Comparison of ENCODE assay signal across 26 mouse cellular contexts in the genomic region with DNA sequence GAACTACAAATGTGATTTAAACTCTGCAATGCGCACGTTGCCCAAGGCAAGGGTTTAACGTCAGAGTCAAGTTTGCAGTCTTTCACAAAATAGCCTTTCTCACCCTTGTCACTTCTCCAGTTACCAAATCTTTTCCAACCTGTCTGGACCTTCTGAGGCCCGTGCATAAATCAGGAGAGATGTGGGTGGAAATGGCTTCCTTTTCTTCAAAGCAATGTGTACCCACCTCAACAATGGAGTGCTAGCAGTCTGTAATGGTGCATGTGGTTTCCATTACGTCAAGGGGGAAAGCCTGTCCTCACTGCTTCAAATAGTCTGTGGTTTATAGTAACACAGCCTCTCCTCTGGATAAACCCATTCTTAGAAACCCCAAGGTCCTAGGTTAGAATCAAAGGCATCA. TPM values are rescaled to one million over a fixed set of nuclear protein-coding genes. Genes with fewer than 3 reads are reported as not detected.
DNase-seq lines count a peak whose midpoint lies in the region; ATAC-seq lines count a peak whose summit lies in the region.
"Had no signal": no experiment of that assay in that cellular context is flagged by ENCODE, and none has a peak within 500 bp of the region (broad histone marks: within the 10 kb centered on the region; RNA-seq: fewer than 3 reads in every experiment).

No protein-coding gene starts in this region.

- H3K36me3 ChIP-seq in embryonic facial prominence, embryonic 10.5 days (replicated peaks) = no peaks in the 10 kb centered on the region
- no peaks in the 10 kb centered on the region for H3K36me3 ChIP-seq in limb, embryonic 13.5 days
- no peaks in the 10 kb centered on the region for H3K36me3 ChIP-seq in midbrain, embryonic 13.5 days
- H3K36me3 ChIP-seq: embryonic facial prominence, embryonic 15.5 days; forebrain, embryonic 15.5 days; G1E had no signal

- H3K4me3 ChIP-seq in embryonic facial prominence, embryonic 10.5 days = no peak overlapping the region
- H3K4me3 ChIP-seq in limb, embryonic 13.5 days = no peak overlapping the region
- H3K4me3 ChIP-seq in midbrain, embryonic 13.5 days (replicated peaks) = no peak overlapping the region
- H3K4me3 ChIP-seq: embryonic facial prominence, embryonic 15.5 days; forebrain, embryonic 15.5 days had no signal

- DNase-seq in T-cell, adult 2 months (ENCODE audit: low spot score) = peak; percentile 2
- peak; percentile 48 for DNase-seq in embryonic facial prominence, embryonic 10.5 days (ENCODE audit: low spot score)
- peak; percentile 88 for DNase-seq in hindlimb bud, embryonic 11.5 days (ENCODE audit: extremely low spot score, low read depth, low spot score)
- DNase-seq in yolk sac, embryonic 10.5 days (ENCODE audit: low spot score) = no peak
- no peak for DNase-seq in frontal cortex, postnatal 10 days (ENCODE audit: low spot score in 2 of 2)
- no peak for DNase-seq in layer of hippocampus, postnatal 36 days
- DNase-seq: adrenal gland, postnatal 10 days; cerebellum, adult 2 months; cerebellum, postnatal 25 days; gastrocnemius, postnatal 14 days; heart, adult 11 months; heart, postnatal 10 days; kidney, adult 2 months; kidney, postnatal 10 days; thymus, postnatal 14 days had no signal

- H3K9me3 ChIP-seq in embryonic facial prominence, embryonic 10.5 days = no peaks in the 10 kb centered on the region
- no peaks in the 10 kb centered on the region for H3K9me3 ChIP-seq in limb, embryonic 13.5 days
- H3K9me3 ChIP-seq in midbrain, embryonic 13.5 days = no peaks in the 10 kb centered on the region
- H3K9me3 ChIP-seq: embryonic facial prominence, embryonic 15.5 days; forebrain, embryonic 15.5 days; G1E had no signal

- peak; percentile 36; the same call in 1 of the 2 replicates for ATAC-seq in limb, embryonic 13.5 days (ENCODE audit: low FRiP score, low read depth)
- ATAC-seq in midbrain, embryonic 13.5 days = no peak
- ATAC-seq: forebrain, embryonic 15.5 days; lung, postnatal 0 days; Patski had no signal

- no peak overlapping the region for H3K9ac ChIP-seq in limb, embryonic 13.5 days
- no peak overlapping the region for H3K9ac ChIP-seq in midbrain, embryonic 13.5 days (replicated peaks)
- H3K9ac ChIP-seq: embryonic facial prominence, embryonic 15.5 days; forebrain, embryonic 15.5 days had no signal

- H3K27me3 ChIP-seq in embryonic facial prominence, embryonic 10.5 days (replicated peaks; ENCODE audit: low read depth, poor library complexity, severe bottlenecking) = no peaks in the 10 kb centered on the region
- no peaks in the 10 kb centered on the region for H3K27me3 ChIP-seq in limb, embryonic 13.5 days
- no peaks in the 10 kb centered on the region for H3K27me3 ChIP-seq in midbrain, embryonic 13.5 days
- H3K27me3 ChIP-seq: embryonic facial prominence, embryonic 15.5 days; forebrain, embryonic 15.5 days; Patski had no signal

- H3K27ac ChIP-seq in embryonic facial prominence, embryonic 10.5 days (replicated peaks) = peak overlapping the region; percentile 73
- H3K27ac ChIP-seq in limb, embryonic 13.5 days = 0 out of 2 replicates have a peak overlapping the region, but pooled peaks have one; percentile 40
- no peak overlapping the region for H3K27ac ChIP-seq in midbrain, embryonic 13.5 days
- H3K27ac ChIP-seq: embryonic facial prominence, embryonic 15.5 days; forebrain, embryonic 15.5 days; macrophage; stomach, postnatal 0 days had no signal

- H3K4me2 ChIP-seq in limb, embryonic 13.5 days (replicated peaks) = no peak overlapping the region
- H3K4me2 ChIP-seq in midbrain, embryonic 13.5 days (replicated peaks) = no peak overlapping the region
- H3K4me2 ChIP-seq: embryonic facial prominence, embryonic 15.5 days; forebrain, embryonic 15.5 days; heart, embryonic 11.5 days; midbrain, embryonic 11.5 days had no signal

- WGBS in embryonic facial prominence, embryonic 10.5 days = 37% methylated on average over 5 of the region's 5 CpGs
- 11% methylated on average over 5 of the region's 5 CpGs for WGBS in limb, embryonic 13.5 days
- WGBS in midbrain, embryonic 13.5 days = 85% methylated on average over 5 of the region's 5 CpGs

- H3K4me1 ChIP-seq in embryonic facial prominence, embryonic 10.5 days = peaks cover 49% of the 10 kb centered on the region
- H3K4me1 ChIP-seq in limb, embryonic 13.5 days = peaks cover 33% of the 10 kb centered on the region
- no peaks in the 10 kb centered on the region for H3K4me1 ChIP-seq in midbrain, embryonic 13.5 days (replicated peaks)
- H3K4me1 ChIP-seq: embryonic facial prominence, embryonic 15.5 days; forebrain, embryonic 15.5 days had no signal

RNA-seq across cellular contexts. Expression of a gene that starts 29.0 kb away (rescaled TPM):
- polyA plus RNA-seq in embryonic facial prominence, embryonic 10.5 days (2016; fragmentation: Nextera tagmentation; extraction: Ambion mirVana) = 28.5 and 29.1 TPM in 2 replicates
- 35.2 and 35.6 TPM in 2 replicates for polyA plus RNA-seq in limb, embryonic 13.5 days (2015; fragmentation: Nextera tagmentation; extraction: Ambion mirVana)
- 24.4 and 24.6 TPM in 2 replicates for polyA plus RNA-seq in midbrain, embryonic 13.5 days (2015; fragmentation: Nextera tagmentation; extraction: Ambion mirVana)
- 10 to 100 TPM; 11.7 to 12.8 TPM for total RNA-seq in layer of hippocampus, postnatal 36 days (2021)

Comparison
In these comparisons a context has a peak if more than half of its experiments do, and no peak if none do; other contexts are left out.
1. DNase-seq: peak in T-cell, adult 2 months (single experiment), embryonic facial prominence, embryonic 10.5 days (single experiment) and hindlimb bud, embryonic 11.5 days (single experiment); none in yolk sac, embryonic 10.5 days (single experiment), frontal cortex, postnatal 10 days (0 of 2) and layer of hippocampus, postnatal 36 days (0 of 2).